Mouse (Mus musculus) left cerebral cortex, adult 11 months (tissue): Measurements from ENCODE around the gene Sgms1.
"Not testable (repeated sequence)": the region's sequence is repeated elsewhere in the genome, so short reads cannot be mapped to it uniquely, and the experiment has no call there.

ENCODE experiments used
- DNase-seq: peaks from one replicate; pipeline ENCODE4 v3.0.0; 2022; ENCODE audit warnings: low spot score

Sgms1 gene

GRCm38 (mm10) chr19:32383738-32384137 is 5.8 kb downstream of the Sgms1 start:
- no peak for DNase-seq

- DNase-seq: no peak
These were observed 8.0 kb downstream of the Sgms1 start for GRCm38 (mm10) chr19:32381511-32381961.

GRCm38 (mm10) chr19:32380748-32381147 is 8.8 kb downstream of the Sgms1 start:
- no peak for DNase-seq

GRCm38 (mm10) chr19:32379239-32379920 is 10.1 kb downstream of the Sgms1 start:
- no peak for DNase-seq

GRCm38 (mm10) chr19:32378581-32378980 is 10.9 kb downstream of the Sgms1 start:
- DNase-seq: no peak

- no peak for DNase-seq
These were observed 11.7 kb downstream of the Sgms1 start for GRCm38 (mm10) chr19:32377701-32378325.

GRCm38 (mm10) chr19:32376886-32377535 is 12.5 kb downstream of the Sgms1 start:
- no peak for DNase-seq

GRCm38 (mm10) chr19:32376054-32376453 is 13.5 kb downstream of the Sgms1 start:
- no peak for DNase-seq

- no peak for DNase-seq
These were observed 14.0 kb downstream of the Sgms1 start for GRCm38 (mm10) chr19:32375473-32375985.

- no peak for DNase-seq
These were observed 14.8 kb downstream of the Sgms1 start for GRCm38 (mm10) chr19:32374751-32375150.

GRCm38 (mm10) chr19:32373865-32374655 is 15.5 kb downstream of the Sgms1 start:
- no peak for DNase-seq

GRCm38 (mm10) chr19:32372373-32372772 is 17.1 kb downstream of the Sgms1 start:
- no peak for DNase-seq

GRCm38 (mm10) chr19:32367333-32367732 is 22.2 kb downstream of the Sgms1 start:
- DNase-seq: no peak

GRCm38 (mm10) chr19:32366406-32366805 is 23.1 kb downstream of the Sgms1 start:
- DNase-seq: no peak

- no peak for DNase-seq
These were observed 24.4 kb downstream of the Sgms1 start for GRCm38 (mm10) chr19:32365111-32365510.

- DNase-seq: no peak
These were observed 25.9 kb downstream of the Sgms1 start for GRCm38 (mm10) chr19:32363587-32363986.

- DNase-seq: no peak
These were observed 27.0 kb downstream of the Sgms1 start for GRCm38 (mm10) chr19:32362520-32362919.

GRCm38 (mm10) chr19:32360989-32361698 is 28.4 kb downstream of the Sgms1 start:
- DNase-seq: no peak

- DNase-seq: no peak
These were observed 29.0 kb downstream of the Sgms1 start for GRCm38 (mm10) chr19:32360546-32360945.

GRCm38 (mm10) chr19:32358699-32359517 is 30.6 kb downstream of the Sgms1 start:
- no peak for DNase-seq

- not testable (repeated sequence) for DNase-seq
These were observed 31.5 kb downstream of the Sgms1 start for GRCm38 (mm10) chr19:32358011-32358410.
